Mouse (Mus musculus) E14TG2a.4 (cell line): ENCODE measurements at regions not wholly inside any gene's neighbourhood (a gene's known extent, or its start where the extent isn't known, plus 50 kb on each side); places are given as distances from the start of the nearest gene placed in this dataset.

Experiments
- CTCF ChIP-seq: conservative IDR thresholded peaks from 2 replicates; pipeline ENCODE4 v1.5.1; 2014; ENCODE audit warnings: low read length
- NANOG ChIP-seq: IDR thresholded peaks from 2 replicates; pipeline ENCODE4 v1.6.1; 2014; ENCODE audit warnings: borderline replicate concordance, low read length, mixed read lengths
- POU5F1 ChIP-seq: IDR thresholded peaks from 2 replicates; pipeline ENCODE4 v1.6.1; 2014; ENCODE audit warnings: low read length, borderline replicate concordance

- no peak for TF ChIP-seq CTCF
- TF ChIP-seq POU5F1: no peak
- no peak for TF ChIP-seq NANOG
Observed at GRCm38 (mm10) chr5:3219230-3219629, 122.1 kb upstream of the Cdk6 start.
